ENCODE assay signal across 8 mouse cellular contexts in the genomic region with DNA sequence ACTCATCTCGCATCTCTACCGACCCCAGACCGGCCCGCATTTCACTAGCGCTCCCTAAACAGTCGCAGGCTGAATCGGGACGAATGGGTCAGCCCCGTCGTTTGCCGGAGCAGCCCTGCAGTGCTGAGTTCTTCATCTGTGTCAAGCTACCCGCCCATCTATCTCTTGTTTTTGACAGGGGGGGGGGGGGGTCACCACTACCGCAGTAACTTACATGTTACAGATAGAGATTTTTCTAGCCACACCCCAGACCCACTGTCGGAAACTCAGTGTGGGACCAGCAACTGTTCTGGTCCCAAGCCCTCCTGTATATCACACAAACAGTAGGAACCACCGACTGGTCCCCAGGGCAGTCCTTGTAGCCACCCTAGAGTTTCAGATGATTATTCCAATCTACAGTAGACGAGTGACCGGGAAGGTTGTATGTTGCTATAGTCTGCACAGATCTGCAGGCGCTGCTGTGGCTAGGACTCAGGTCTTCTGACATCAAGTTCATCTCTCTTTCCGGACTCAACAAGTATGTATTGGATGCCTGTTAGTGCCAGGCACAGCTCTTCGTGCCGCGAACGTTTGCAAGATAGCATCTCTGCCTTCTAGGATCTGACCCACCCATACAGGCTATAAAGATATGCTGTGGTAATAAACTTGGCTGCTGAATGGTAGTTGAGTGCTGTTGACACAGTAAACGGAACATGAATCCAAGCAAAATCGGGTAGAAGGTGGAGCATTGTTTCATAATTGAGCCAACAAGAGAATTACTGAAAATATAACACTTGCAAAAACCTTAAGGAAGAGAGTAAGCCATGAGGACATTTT. TPM values are rescaled to one million over a fixed set of nuclear protein-coding genes. Genes with fewer than 3 reads are reported as not detected.
DNase-seq lines count a peak whose midpoint lies in the region; ATAC-seq and TF ChIP-seq lines count a peak whose summit lies in the region.

No protein-coding gene starts in this region.

- peaks cover 4% of the 10 kb centered on the region; the same call in 1 of the 2 replicates for H3K4me1 ChIP-seq in spleen, adult 2 months (ENCODE audit: control insufficient read depth, insufficient read depth, insufficient read length)
- peaks cover 11% of the 10 kb centered on the region; the same call in 1 of the 2 replicates for H3K4me1 ChIP-seq in limb, embryonic 14.5 days (ENCODE audit: control insufficient read depth, insufficient read depth, low read length)
- peaks cover 3% of the 10 kb centered on the region; the same call in 1 of the 2 replicates for H3K4me1 ChIP-seq in stomach, embryonic 14.5 days (ENCODE audit: control insufficient read depth, insufficient read depth, low read length)

- no peak for TF ChIP-seq POLR2A in spleen, adult 2 months (IDR thresholded peaks at IDR 0.05; ENCODE audit: low read depth, low read length)
- TF ChIP-seq POLR2A in limb, embryonic 14.5 days (IDR thresholded peaks at IDR 0.05; ENCODE audit: borderline replicate concordance, extremely low read depth, insufficient read depth, insufficient read length), result no peak

- no peak; the same call in 1 of the 2 replicates for ATAC-seq in limb, embryonic 14.5 days (ENCODE audit: low FRiP score, low read depth)
- peak; percentile 14; the same call in 1 of the 2 replicates for ATAC-seq in stomach, embryonic 14.5 days (ENCODE audit: insufficient number of reproducible peaks, insufficient read depth, low FRiP score, low read depth)

- no peaks in the 10 kb centered on the region for H3K9me3 ChIP-seq in limb, embryonic 14.5 days (ENCODE audit: control insufficient read depth, low read length)
- no peaks in the 10 kb centered on the region for H3K9me3 ChIP-seq in stomach, embryonic 14.5 days (ENCODE audit: control insufficient read depth, low read depth, low read length)

- no peak overlapping the region for H3K27ac ChIP-seq in spleen, adult 2 months (ENCODE audit: insufficient read depth, low read length)
- H3K27ac ChIP-seq in limb, embryonic 14.5 days (replicated peaks; ENCODE audit: low read depth, low read length), result 0 out of 2 replicates have a peak overlapping the region, but pooled peaks have one; percentile 71
- no peak overlapping the region for H3K27ac ChIP-seq in stomach, embryonic 14.5 days (ENCODE audit: low read length)

- peaks cover 9% of the 10 kb centered on the region for H3K27me3 ChIP-seq in spleen, adult 2 months (ENCODE audit: control insufficient read depth, insufficient read depth, low read length)
- H3K27me3 ChIP-seq in limb, embryonic 14.5 days (ENCODE audit: control insufficient read depth, insufficient read depth, low read length), result no peaks in the 10 kb centered on the region
- no peaks in the 10 kb centered on the region for H3K27me3 ChIP-seq in stomach, embryonic 14.5 days (ENCODE audit: control insufficient read depth, insufficient read depth, low read length)

- peak; percentile 51 for DNase-seq in cerebellum, adult 11-12 months
- no peak for DNase-seq in cerebellum, adult 9-10 months
- DNase-seq in spleen, adult 2 months (ENCODE audit: low read depth in 1 of 2, low spot score in 2 of 2), result no peak
- no peak for DNase-seq in spleen, postnatal 4 days (ENCODE audit: low spot score in 2 of 2)
- no peak for DNase-seq in limb, embryonic 14.5 days (ENCODE audit: low spot score)
- no peak for DNase-seq in spleen, postnatal 10 days (ENCODE audit: low spot score in 2 of 2)
- no peak for DNase-seq in embryo, embryonic 10 days (ENCODE audit: low spot score)

- peak overlapping the region; percentile 83 for H3K9ac ChIP-seq in limb, embryonic 14.5 days (ENCODE audit: low read depth, low read length, severe bottlenecking)
- H3K9ac ChIP-seq in stomach, embryonic 14.5 days (replicated peaks; ENCODE audit: low read depth, low read length), result peak overlapping the region; percentile 81; the same call in 1 of the 2 replicates

- no peak for TF ChIP-seq CTCF in spleen, adult 2 months (IDR thresholded peaks at IDR 0.05; ENCODE audit: extremely low read depth, insufficient read depth, insufficient read length, insufficient replicate concordance)

- H3K4me3 ChIP-seq in spleen, adult 2 months (ENCODE audit: extremely low read depth, insufficient read depth, insufficient read length), result peak overlapping the region; percentile 51
- H3K4me3 ChIP-seq in limb, embryonic 14.5 days (replicated peaks; ENCODE audit: low read length), result peak overlapping the region; percentile 80
- peak overlapping the region; percentile 81 for H3K4me3 ChIP-seq in stomach, embryonic 14.5 days (ENCODE audit: low read depth, low read length)

- WGBS in spleen, adult 2 months, result 36% methylated on average over 25 of the region's 25 CpGs
- 48% methylated on average over 19 of the region's 25 CpGs for WGBS in limb, embryonic 14.5 days
- WGBS in stomach, embryonic 14.5 days, result 30% methylated on average over 25 of the region's 25 CpGs

- H3K4me2 ChIP-seq in limb, embryonic 14.5 days (replicated peaks; ENCODE audit: low read depth, low read length, severe bottlenecking), result peak overlapping the region; percentile 53
- peak overlapping the region; percentile 62 for H3K4me2 ChIP-seq in stomach, embryonic 14.5 days (replicated peaks; ENCODE audit: low read depth, low read length)

- no peaks in the 10 kb centered on the region for H3K36me3 ChIP-seq in spleen, adult 2 months (ENCODE audit: control insufficient read depth, insufficient read depth, low read length)
- H3K36me3 ChIP-seq in limb, embryonic 14.5 days (ENCODE audit: control insufficient read depth, insufficient read depth, low read length), result no peaks in the 10 kb centered on the region
- no peaks in the 10 kb centered on the region for H3K36me3 ChIP-seq in stomach, embryonic 14.5 days (ENCODE audit: control insufficient read depth, insufficient read depth, low read length)

RNA-seq across cellular contexts. Expression of gene Anks6, which starts 0.5 kb away (rescaled TPM):
- 1.5 and 1.6 TPM in 2 replicates for polyA plus RNA-seq in spleen, adult 2 months (2012; rRNA removed)
- polyA plus RNA-seq in limb, embryonic 14.5 days (2012; rRNA removed), result 14.9 and 19.9 TPM in 2 replicates
- 5.1 and 6.5 TPM in 2 replicates for polyA plus RNA-seq in limb, embryonic 14.5 days (2014; fragmentation: Nextera tagmentation; extraction: Ambion mirVana)
- 4.8 and 6.2 TPM in 2 replicates for polyA plus RNA-seq in stomach, embryonic 14.5 days (2014; fragmentation: Nextera tagmentation; extraction: Ambion mirVana)

RNA-seq across cellular contexts. Expression of gene Galnt12, which starts 34.0 kb away (rescaled TPM):
- 11.9 and 13.7 TPM in 2 replicates for polyA plus RNA-seq in spleen, adult 2 months (2012; rRNA removed)
- 4.2 and 4.7 TPM in 2 replicates for polyA plus RNA-seq in limb, embryonic 14.5 days (2012; rRNA removed)
- polyA plus RNA-seq in limb, embryonic 14.5 days (2014; fragmentation: Nextera tagmentation; extraction: Ambion mirVana), result 5.4 and 5.9 TPM in 2 replicates
- 23.1 and 26.6 TPM in 2 replicates for polyA plus RNA-seq in stomach, embryonic 14.5 days (2014; fragmentation: Nextera tagmentation; extraction: Ambion mirVana)
